In genomic region chr6:36903159-36903794, GRCm38 (mm10) we compare ENCODE assay signal across 11 mouse cellular contexts.
DNase-seq lines count a peak whose midpoint lies in the region; ATAC-seq and TF ChIP-seq lines count a peak whose summit lies in the region.
"Had no signal": no experiment of that assay in that cellular context is flagged by ENCODE, and none has a peak within 500 bp of the region (broad histone marks: within the 10 kb centered on the region; RNA-seq: fewer than 3 reads in every experiment).

No protein-coding gene starts in this region.

- peak; percentile 31 to 35 for DNase-seq in cerebellum, postnatal 10 days
- no peak for DNase-seq in cerebellum, adult 11-12 months
- DNase-seq in hindbrain, embryonic 11.5 days (ENCODE audit: low spot score), result peak; percentile 31
- DNase-seq in ovary, postnatal 14 days (ENCODE audit: low spot score), result no peak
- no peak for DNase-seq in right cerebral cortex, adult 18-20 months
- DNase-seq: adrenal gland, postnatal 25 days had no signal

- H3K9ac ChIP-seq in hindbrain, embryonic 11.5 days (ENCODE audit: low read depth, low read length), result 0 out of 2 replicates have a peak overlapping the region, but pooled peaks have one; percentile 3
- no peak overlapping the region for H3K9ac ChIP-seq in midbrain, embryonic 16.5 days (ENCODE audit: low read depth, low read length)
- no peak overlapping the region for H3K9ac ChIP-seq in kidney, embryonic 16.5 days (replicated peaks; ENCODE audit: low read length)
- H3K9ac ChIP-seq: lung, embryonic 14.5 days had no signal

- ATAC-seq in hindbrain, embryonic 11.5 days (ENCODE audit: low FRiP score), result peak; percentile 77
- ATAC-seq in midbrain, embryonic 16.5 days, result peak; percentile 41; the same call in 1 of the 2 replicates
- no peak for ATAC-seq in kidney, embryonic 16.5 days (ENCODE audit: low FRiP score, low TSS enrichment)
- ATAC-seq: intestine, postnatal 0 days had no signal

- TF ChIP-seq CTCF in cortical plate, adult 2 months (IDR thresholded peaks at IDR 0.05; ENCODE audit: extremely low read depth, insufficient read depth, low read length), result no peak

- no peaks in the 10 kb centered on the region for H3K27me3 ChIP-seq in hindbrain, embryonic 11.5 days (ENCODE audit: control insufficient read depth, insufficient read depth, low read length)
- no peaks in the 10 kb centered on the region for H3K27me3 ChIP-seq in midbrain, embryonic 16.5 days (ENCODE audit: control insufficient read depth, insufficient read depth, low read depth, low read length)
- H3K27me3 ChIP-seq in kidney, embryonic 16.5 days (ENCODE audit: insufficient read depth, low read length), result no peaks in the 10 kb centered on the region

- no peaks in the 10 kb centered on the region for H3K9me3 ChIP-seq in hindbrain, embryonic 11.5 days (ENCODE audit: control insufficient read depth, low read length)
- no peaks in the 10 kb centered on the region for H3K9me3 ChIP-seq in midbrain, embryonic 16.5 days (replicated peaks; ENCODE audit: control insufficient read depth, low read length, poor library complexity, severe bottlenecking)
- H3K9me3 ChIP-seq in kidney, embryonic 16.5 days (ENCODE audit: low read length), result no peaks in the 10 kb centered on the region

- H3K4me1 ChIP-seq in cortical plate, adult 2 months (ENCODE audit: control insufficient read depth, insufficient read depth, low read length), result peaks cover 2% of the 10 kb centered on the region
- no peaks in the 10 kb centered on the region; the same call in 1 of the 2 replicates for H3K4me1 ChIP-seq in hindbrain, embryonic 11.5 days (replicated peaks; ENCODE audit: control insufficient read depth, insufficient read depth, low read length)
- peaks cover 4% of the 10 kb centered on the region; the same call in 1 of the 2 replicates for H3K4me1 ChIP-seq in midbrain, embryonic 16.5 days (ENCODE audit: control insufficient read depth, insufficient read depth, low read length)
- peaks cover 9% of the 10 kb centered on the region for H3K4me1 ChIP-seq in kidney, embryonic 16.5 days (ENCODE audit: insufficient read depth, low read length)

- WGBS in hindbrain, embryonic 11.5 days, result 10% methylated on average over 8 of the region's 8 CpGs
- 8% methylated on average over 8 of the region's 8 CpGs for WGBS in midbrain, embryonic 16.5 days
- 45% methylated on average over 8 of the region's 8 CpGs for WGBS in kidney, embryonic 16.5 days

- peak overlapping the region; percentile 70 for H3K27ac ChIP-seq in cortical plate, adult 2 months (ENCODE audit: insufficient read depth, low read length)
- peak overlapping the region; percentile 59 for H3K27ac ChIP-seq in hindbrain, embryonic 11.5 days (ENCODE audit: low read depth, low read length)
- H3K27ac ChIP-seq in midbrain, embryonic 16.5 days (ENCODE audit: low read length), result peak overlapping the region; percentile 65
- no peak overlapping the region for H3K27ac ChIP-seq in kidney, embryonic 16.5 days (ENCODE audit: low read length)

- no peak for TF ChIP-seq POLR2A in cortical plate, adult 2 months (IDR thresholded peaks at IDR 0.05; ENCODE audit: extremely low read depth, insufficient read depth, low read length)

- H3K36me3 ChIP-seq in hindbrain, embryonic 11.5 days (ENCODE audit: control insufficient read depth, insufficient read depth, low read length), result no peaks in the 10 kb centered on the region
- H3K36me3 ChIP-seq in midbrain, embryonic 16.5 days (ENCODE audit: control insufficient read depth, insufficient read depth, low read length), result no peaks in the 10 kb centered on the region
- H3K36me3 ChIP-seq in kidney, embryonic 16.5 days (ENCODE audit: insufficient read depth, low read length), result no peaks in the 10 kb centered on the region

- H3K4me3 ChIP-seq in cortical plate, adult 2 months (ENCODE audit: insufficient read depth, low read length), result no peak overlapping the region
- H3K4me3 ChIP-seq in hindbrain, embryonic 11.5 days (ENCODE audit: low read depth, low read length), result no peak overlapping the region
- H3K4me3 ChIP-seq in midbrain, embryonic 16.5 days (ENCODE audit: low read depth, low read length), result no peak overlapping the region
- no peak overlapping the region for H3K4me3 ChIP-seq in kidney, embryonic 16.5 days (ENCODE audit: low read length)

- H3K4me2 ChIP-seq in hindbrain, embryonic 11.5 days (replicated peaks; ENCODE audit: low read depth, low read length), result no peak overlapping the region
- no peak overlapping the region for H3K4me2 ChIP-seq in midbrain, embryonic 16.5 days (ENCODE audit: low read length)
- no peak overlapping the region for H3K4me2 ChIP-seq in kidney, embryonic 16.5 days (replicated peaks; ENCODE audit: low read depth, low read length)
- H3K4me2 ChIP-seq: lung, embryonic 14.5 days had no signal

Comparison
In these comparisons a context has a peak if more than half of its experiments do, and no peak if none do; other contexts are left out.
1. DNase-seq: peak in cerebellum, postnatal 10 days (2 of 2) and hindbrain, embryonic 11.5 days (single experiment); none in cerebellum, adult 11-12 months (single experiment), ovary, postnatal 14 days (single experiment) and right cerebral cortex, adult 18-20 months (single experiment).